Mouse (Mus musculus) frontal cortex, postnatal 36 days (tissue): Measurements from ENCODE around the gene Ube4a.
"Not testable (repeated sequence)": the region's sequence is repeated elsewhere in the genome, so short reads cannot be mapped to it uniquely, and the experiment has no call there.

ENCODE experiments used
- DNase-seq, 2 experiments: peaks; one replicate each; pipeline ENCODE4 v3.0.0; 2022; ENCODE audit warnings: low spot score in 2 of 2

Gene Ube4a

DNA sequence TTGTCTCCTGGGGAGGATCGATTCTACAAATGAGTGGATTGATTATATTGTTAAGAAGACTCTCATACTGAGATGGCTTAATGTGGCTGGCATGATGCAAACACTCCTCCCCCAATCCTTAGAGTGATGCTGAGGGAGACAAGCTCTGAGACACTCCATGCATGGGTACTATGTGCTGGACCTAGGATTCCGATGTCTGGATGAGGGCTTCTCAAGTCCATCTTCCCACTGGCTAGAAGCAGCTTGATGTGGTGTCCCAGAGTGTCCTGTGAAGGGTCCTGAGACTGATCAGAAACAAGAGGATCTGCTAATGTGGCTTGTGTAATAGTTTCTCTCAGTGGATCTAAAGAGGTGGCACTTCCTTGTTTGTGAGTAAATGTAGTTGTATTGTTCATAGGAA, 15.7 kb upstream of the Ube4a start:
- DNase-seq, result no peak

GRCm38 (mm10) chr9:44980242-44980641, 14.8 kb upstream of the Ube4a start, which contains the start of gene Cd3g:
Gene Cd3g (minus strand): TSS chr9:44980431.
- DNase-seq, result no peak

DNA sequence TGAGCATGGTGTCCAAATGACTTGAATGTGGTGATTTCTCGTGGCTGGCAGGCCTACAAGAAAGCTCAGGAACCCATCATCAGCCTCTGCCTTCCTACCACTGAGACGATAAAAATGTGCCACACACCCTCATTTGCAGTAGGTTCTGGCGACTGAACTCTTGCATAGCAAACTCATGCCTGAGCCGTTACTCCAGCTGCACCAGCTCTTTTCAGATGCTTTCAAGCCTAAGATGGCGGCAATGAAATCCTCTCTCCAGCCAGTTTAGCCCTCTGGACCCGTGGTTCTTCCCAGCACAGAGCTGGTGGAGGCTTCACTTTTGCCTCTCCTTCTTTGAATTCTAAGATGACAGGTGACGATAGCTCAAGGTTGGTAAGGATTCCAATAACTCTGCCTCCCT, 14.4 kb upstream of the Ube4a start:
- DNase-seq, result no peak

DNA sequence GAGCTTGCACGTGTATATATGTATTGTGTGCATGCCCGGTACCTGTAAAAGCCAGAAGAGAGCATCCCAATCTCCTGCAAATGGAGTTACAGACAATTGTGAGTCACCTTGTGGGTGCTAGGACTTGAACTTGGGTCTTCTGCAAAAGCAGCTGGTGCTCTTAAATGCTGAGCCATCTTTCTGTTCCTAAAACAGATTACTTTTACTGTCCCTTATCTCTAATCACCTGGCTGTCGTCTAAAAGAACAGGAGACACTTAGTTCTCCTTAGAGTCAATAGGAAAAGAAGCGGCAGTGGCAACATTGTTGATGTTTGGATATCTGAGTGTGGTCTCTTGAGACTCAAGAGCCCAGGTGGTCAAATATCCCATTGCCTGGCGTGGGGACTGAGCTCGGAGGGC, 12.4 kb upstream of the Ube4a start:
- no peak for DNase-seq

DNA sequence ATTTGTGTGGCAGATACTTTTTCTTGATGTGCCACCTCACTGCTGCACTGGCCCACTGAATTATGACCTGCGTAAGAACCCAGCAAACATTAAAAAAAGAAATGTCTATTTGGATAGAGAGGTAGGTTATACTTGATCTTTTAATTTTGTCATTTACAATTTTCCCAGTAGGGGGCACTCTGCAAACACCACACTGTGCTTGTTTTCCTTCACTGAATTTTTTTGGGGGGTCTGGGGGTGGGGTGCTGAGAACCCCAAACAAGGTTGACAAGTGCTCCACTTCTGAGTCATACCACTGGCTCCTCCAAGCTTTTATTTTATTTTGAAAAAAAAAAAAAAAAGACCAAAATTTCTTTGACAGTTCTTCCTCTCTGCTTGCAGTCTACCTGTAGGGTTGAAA, 4.0 kb upstream of the Ube4a start:
- DNase-seq, result no peak

DNA sequence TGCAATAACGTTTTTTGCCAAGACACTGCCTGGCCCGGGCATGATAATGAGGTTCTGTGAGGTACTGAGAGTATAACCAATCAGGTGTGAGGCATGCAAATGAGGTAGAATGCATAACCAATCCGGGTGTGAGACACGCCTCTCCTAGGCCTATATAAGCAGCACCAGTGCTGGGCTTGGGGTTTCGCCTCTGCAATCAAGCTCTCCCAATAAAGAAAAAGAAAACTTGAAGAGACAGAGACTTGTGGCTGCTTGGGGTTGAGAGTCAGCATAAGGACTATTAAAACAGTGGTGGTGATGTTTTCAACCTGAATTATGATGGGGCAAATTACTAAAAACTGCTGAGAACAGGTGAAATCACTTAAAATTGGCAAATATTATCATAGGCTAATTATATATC, 2.4 kb upstream of the Ube4a start:
- DNase-seq, result not testable (repeated sequence)

DNA sequence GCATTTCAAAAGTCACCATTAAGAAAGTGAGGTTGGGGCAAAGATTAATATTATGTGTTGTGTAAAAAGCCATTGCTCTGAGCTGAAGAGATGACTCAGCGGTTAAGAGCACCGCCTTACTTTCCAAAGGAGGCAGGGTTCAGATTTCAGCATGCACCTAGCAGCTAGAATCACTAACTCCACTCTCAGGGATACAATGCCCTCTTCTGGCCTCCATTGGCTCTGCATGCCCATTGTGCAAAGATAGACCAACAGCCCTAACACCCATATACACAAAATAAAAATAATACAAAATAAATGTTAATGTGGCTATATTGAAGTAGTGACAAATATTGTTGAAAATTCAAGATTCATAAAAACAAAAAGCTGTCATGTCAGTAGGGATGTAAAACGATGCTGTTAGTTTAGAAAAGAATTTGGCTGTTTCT, 1.4 kb upstream of the Ube4a start:
- peak; percentile 24 to 57 for DNase-seq

GRCm38 (mm10) chr9:44965833-44966466, 550 bp upstream of the Ube4a start:
- no peak for DNase-seq

GRCm38 (mm10) chr9:44954432-44954831, 11.0 kb downstream of the Ube4a start:
- no peak for DNase-seq

DNA sequence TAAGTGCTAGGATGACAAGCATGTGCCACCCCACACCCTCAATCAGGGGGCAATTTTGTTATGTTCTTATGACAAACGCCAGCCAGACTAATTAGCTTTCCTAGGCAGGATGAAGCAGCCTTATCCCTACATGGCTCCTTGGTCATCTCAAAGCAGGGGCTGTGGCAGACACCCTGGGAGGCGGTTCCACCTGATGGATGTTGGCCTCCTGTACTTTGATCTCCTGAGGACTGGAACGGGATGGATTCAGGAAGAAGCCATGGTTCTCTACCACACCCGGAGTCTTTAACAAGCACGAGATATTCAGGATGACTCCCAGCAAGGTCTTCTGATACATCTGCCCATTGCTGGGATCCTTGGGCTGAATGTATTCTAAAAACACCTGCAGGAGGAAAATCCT, 17.6 kb downstream of the Ube4a start:
- DNase-seq, result no peak

- no peak for DNase-seq
Observed at GRCm38 (mm10) chr9:44946185-44946695, 19.2 kb downstream of the Ube4a start.

- DNase-seq, result no peak
Observed at GRCm38 (mm10) chr9:44942421-44942820, 23.0 kb downstream of the Ube4a start.

DNA sequence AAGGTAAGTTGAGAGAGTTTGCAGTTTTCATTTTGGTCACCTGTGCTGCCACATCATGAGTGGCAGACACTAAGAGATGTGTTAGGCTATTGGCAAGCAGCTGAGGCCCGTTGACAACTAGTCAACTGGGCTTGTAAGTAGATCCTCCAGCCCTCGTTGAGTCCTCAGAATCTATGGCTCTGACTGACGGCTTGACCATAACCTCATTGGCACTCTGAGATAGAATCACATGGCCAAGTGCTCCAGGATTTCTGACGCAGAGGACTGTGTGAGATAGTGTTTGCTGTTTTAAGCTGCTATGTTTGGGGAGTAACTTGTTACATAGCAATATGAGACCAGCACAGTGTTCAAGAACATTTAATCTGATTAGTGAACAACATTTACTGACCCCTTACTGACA, 23.6 kb downstream of the Ube4a start:
- no peak for DNase-seq

- no peak for DNase-seq
Observed at GRCm38 (mm10) chr9:44921543-44921942, 43.9 kb downstream of the Ube4a start.

DNA sequence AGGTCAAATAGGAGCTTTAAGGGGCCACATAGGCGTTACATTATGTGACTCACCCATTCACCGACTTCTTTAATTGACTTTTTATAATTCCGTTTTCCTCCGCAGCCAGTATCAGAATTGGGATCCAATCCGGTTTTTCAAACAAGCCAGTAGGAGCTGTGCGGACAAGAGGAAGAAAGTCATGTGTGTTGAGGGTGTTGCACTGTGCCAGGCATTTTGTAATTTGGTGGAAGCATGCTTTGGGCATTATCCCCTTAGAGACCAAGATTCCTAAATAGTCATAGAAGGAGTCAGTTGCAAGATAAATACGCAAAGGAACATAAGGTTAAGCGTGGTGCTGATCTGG, 44.3 kb downstream of the Ube4a start:
- no peak for DNase-seq

DNA sequence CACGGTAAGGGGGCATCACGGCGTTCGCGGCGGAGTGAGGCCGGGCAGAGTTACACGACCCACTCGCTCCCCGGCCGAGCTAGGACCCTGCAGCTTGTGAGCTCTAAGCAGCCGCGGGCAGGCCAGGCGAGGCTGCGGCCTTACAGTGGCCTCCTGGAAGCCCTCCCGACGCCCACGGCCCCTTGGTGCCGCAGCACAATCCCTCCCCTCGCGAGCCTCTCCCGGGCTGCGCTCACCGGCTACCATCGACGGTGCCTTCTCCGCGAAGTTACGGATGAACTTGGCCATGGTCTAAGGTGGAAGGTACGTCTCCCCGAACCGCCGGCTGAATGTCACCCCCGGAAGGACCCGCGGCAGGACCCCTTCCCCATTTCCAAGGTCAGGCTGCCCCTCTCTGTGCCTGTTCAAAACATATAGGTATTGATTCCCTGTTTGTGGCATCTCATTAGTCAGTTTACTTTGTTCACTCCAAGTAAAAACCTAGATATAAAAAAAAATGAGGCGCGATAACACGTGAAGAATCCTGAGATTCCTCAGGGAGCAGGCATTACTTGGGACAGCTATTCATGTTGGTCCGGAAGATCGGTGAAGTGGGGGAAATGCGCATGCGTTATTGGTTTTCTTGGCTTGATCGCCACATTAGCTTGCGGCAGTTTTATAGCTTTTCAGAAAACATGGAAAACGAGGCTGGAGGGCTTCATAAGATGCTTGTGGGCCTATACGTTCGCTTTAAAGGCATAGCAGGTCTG, 44.9 kb downstream of the Ube4a start, which contains the start of gene Atp5l:
Atp5l (minus strand) TSS at position 369 of the 749 bp plus-strand sequence.
- peak; percentile 87 to 93 for DNase-seq

- DNase-seq, result no peak
Observed at GRCm38 (mm10) chr9:44919606-44920005, 45.8 kb downstream of the Ube4a start.

DNA sequence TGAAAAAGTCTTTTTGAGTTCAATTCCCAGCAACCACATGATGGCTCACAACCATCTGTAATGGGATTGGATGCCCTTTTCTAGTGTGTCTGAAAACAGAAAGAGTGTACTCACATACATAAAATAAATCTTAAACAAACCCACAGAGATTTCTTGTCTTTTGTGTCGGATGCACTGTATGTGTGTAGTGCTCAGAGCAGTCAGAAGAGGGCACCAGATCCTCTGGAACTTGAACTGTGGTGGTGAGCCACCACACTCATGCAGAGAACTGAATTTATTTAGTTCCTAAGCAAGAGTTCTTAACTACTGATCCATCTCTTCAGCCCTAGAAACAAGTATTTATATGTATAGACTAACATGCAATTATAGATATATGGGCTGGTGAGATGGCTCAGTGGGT, 49.2 kb downstream of the Ube4a start:
- DNase-seq, result peak in 1 of 2 experiments; percentile 48

DNA sequence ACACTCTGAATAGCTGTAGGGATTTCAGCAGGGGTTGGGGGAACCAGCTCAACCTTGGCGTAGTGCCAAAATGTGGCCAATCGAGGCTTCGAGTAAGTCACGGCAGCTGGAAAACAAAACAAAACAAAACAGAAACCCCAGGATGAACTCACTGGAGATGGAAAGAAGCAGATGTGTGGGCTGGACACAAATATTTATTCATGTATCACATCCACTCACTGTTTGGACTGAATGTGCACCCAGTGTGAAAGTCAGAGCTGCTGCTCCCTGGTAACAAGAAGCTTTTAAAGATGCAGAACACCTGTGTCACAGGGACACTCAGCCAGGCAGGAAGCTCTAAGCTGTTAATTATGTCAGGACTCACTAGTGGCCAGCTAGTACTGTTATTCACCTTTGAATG, 50.7 kb downstream of the Ube4a start:
- no peak for DNase-seq

DNA sequence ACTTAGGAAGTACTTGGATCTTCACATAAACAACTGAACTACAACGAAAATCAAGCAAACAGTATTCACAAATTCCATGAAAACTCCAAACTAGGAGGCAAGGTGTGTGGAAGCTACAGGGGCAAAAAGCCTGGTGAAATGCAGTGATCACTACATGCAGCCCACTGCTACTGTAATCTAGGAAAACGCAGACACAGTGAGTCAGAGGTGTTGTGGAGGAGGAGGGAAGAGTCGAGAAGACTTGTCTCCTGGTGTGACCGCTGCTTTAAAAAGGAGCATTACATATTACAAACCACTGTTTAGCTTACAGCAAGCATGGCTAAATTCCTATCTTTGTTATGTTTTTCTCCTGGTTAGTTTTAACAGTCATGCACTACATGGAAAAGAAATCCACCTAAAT, 54.0 kb downstream of the Ube4a start:
- DNase-seq, result no peak

- DNase-seq, result peak; percentile 79 to 87
Observed at GRCm38 (mm10) chr9:44905620-44906019, 59.8 kb downstream of the Ube4a start.

DNA sequence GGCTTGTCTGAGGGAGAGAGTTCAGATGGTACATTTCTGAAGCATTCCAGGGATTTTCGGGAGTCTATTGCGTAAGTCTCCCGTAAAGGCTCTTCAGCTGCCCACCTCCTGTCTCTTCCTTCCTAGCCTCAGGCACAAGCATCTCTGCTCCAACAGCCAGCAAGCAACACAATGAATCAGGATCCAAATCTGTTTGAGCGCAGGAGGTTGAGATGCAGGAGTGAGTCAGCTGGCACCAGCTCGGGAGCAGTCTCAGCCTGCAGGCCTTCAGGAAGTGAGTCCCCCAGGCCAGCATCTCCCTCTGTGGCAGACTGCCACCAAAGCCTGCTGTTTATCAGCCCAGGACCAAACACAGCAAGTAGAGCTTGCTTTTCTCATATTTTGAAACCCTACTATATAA, 60.4 kb downstream of the Ube4a start:
- DNase-seq, result peak; percentile 85 to 88

GRCm38 (mm10) chr9:44903856-44904255, 61.5 kb downstream of the Ube4a start:
- no peak for DNase-seq
